Mouse (Mus musculus): ENCODE measurements at regions not wholly inside any gene's neighbourhood (a gene's known extent, or its start where the extent isn't known, plus 50 kb on each side); places are given as distances from the start of the nearest gene placed in this dataset.

- Histone ChIP-seq H3K9me3 (no peaks in the 10 kb centered on the region), H3K9ac (replicated peaks) (no peak overlapping the region), H3K27me3 (no peaks in the 10 kb centered on the region), H3K4me2 (replicated peaks) (no peak overlapping the region), H3K4me3 (no peak overlapping the region), H3K27ac (replicated peaks) (no peak overlapping the region), H3K36me3 (no peaks in the 10 kb centered on the region), H3K4me1 (no peaks in the 10 kb centered on the region)
- no peak for ATAC-seq (ENCODE audit: low FRiP score, low read depth)
- 81% methylated on average over 4 of the region's 4 CpGs for WGBS
Measured at GRCm38 (mm10) chr3:19747361-19747760, 118.9 kb upstream of the 1700064H15Rik start.

GRCm38 (mm10) chr3:19751946-19752345, 123.5 kb upstream of the 1700064H15Rik start:
- Histone ChIP-seq H3K4me1 (no peaks in the 10 kb centered on the region), H3K9me3 (no peaks in the 10 kb centered on the region), H3K27ac (replicated peaks) (no peak overlapping the region), H3K9ac (replicated peaks) (no peak overlapping the region), H3K4me2 (replicated peaks) (no peak overlapping the region), H3K36me3 (no peaks in the 10 kb centered on the region), H3K27me3 (no peaks in the 10 kb centered on the region), H3K4me3 (no peak overlapping the region)
- ATAC-seq (ENCODE audit: low FRiP score, low read depth): no peak
- 93% methylated on average over 3 of the region's 3 CpGs for WGBS

- Histone ChIP-seq H3K36me3 (no peaks in the 10 kb centered on the region), H3K9ac (replicated peaks) (no peak overlapping the region), H3K27ac (replicated peaks) (no peak overlapping the region), H3K4me2 (replicated peaks) (no peak overlapping the region), H3K27me3 (no peaks in the 10 kb centered on the region), H3K9me3 (no peaks in the 10 kb centered on the region), H3K4me3 (no peak overlapping the region), H3K4me1 (no peaks in the 10 kb centered on the region)
- 80% methylated on average over 1 of the region's 1 CpGs for WGBS
- no peak for ATAC-seq (ENCODE audit: low FRiP score, low read depth)
Measured at GRCm38 (mm10) chr3:19754011-19754410, 125.5 kb upstream of the 1700064H15Rik start.

GRCm38 (mm10) chr3:19754636-19755035, 126.2 kb upstream of the 1700064H15Rik start:
- H3K27ac ChIP-seq (replicated peaks): no peak overlapping the region
- ATAC-seq (ENCODE audit: low FRiP score, low read depth): no peak
- H3K4me3 ChIP-seq: no peak overlapping the region
- WGBS: 71% methylated on average over 2 of the region's 2 CpGs
- H3K9ac ChIP-seq (replicated peaks): no peak overlapping the region
- no peaks in the 10 kb centered on the region for H3K36me3 ChIP-seq
- H3K27me3 ChIP-seq: no peaks in the 10 kb centered on the region
- H3K9me3 ChIP-seq: no peaks in the 10 kb centered on the region
- no peak overlapping the region for H3K4me2 ChIP-seq (replicated peaks)
- no peaks in the 10 kb centered on the region for H3K4me1 ChIP-seq

GRCm38 (mm10) chr3:19755136-19755535, 126.7 kb upstream of the 1700064H15Rik start:
- no peak for ATAC-seq (ENCODE audit: low FRiP score, low read depth)
- no peak overlapping the region for H3K27ac ChIP-seq (replicated peaks)
- 92% methylated on average over 3 of the region's 3 CpGs for WGBS
- H3K4me2 ChIP-seq (replicated peaks): no peak overlapping the region
- H3K36me3 ChIP-seq: no peaks in the 10 kb centered on the region
- H3K27me3 ChIP-seq: no peaks in the 10 kb centered on the region
- H3K4me1 ChIP-seq: no peaks in the 10 kb centered on the region
- no peaks in the 10 kb centered on the region for H3K9me3 ChIP-seq
- no peak overlapping the region for H3K9ac ChIP-seq (replicated peaks)
- H3K4me3 ChIP-seq: no peak overlapping the region

DNA sequence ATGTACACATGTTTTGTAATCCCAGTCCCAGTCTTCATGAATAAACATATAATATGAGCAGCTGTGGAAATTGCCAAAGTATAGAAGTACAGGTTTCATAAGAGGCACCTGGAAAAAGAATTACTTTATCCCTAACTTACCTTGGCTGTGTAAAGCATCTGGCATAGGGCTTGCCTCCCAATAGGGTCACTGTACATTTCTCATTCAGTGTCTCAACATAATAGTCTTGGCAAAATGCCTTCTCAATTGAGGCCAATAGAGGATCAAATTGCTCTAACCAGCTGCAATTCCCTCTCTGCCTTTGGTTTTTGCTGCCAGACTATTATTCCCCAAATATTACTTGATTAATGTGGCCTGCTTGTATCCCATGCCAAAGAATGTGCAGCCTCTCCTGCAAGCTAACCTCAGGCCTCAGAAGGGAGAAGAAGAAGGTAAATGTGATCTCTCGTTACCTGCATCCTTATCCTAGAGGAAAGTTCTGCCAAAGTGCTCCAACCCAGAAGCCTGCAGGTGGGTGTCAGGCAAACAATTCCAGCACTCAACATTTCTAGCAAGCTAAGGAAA, 158.2 kb upstream of the Cp start:
- no peaks in the 10 kb centered on the region for H3K27me3 ChIP-seq
- ATAC-seq (ENCODE audit: low FRiP score, low read depth): no peak
- WGBS: 89% methylated on average over 1 of the region's 1 CpGs

DNA sequence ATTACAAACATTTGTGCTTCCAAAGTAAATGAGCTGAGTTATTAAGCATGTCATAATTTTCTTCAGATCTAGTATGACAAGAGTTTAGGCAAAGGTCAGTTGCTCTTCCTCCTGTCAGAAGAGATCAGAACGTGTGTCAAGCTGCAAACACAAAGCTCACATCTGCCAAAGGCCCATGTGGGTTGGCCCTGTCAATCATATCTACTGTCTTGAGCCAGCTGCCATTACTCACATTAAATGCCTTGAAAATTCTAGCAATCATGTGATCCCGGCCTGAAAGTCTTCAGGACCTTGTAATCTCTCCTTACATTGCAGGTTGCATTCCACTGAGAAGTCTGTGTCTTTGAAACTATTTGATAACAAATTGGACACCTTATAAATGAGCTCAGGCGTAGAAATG, 146.8 kb upstream of the Cp start:
- WGBS: 86% methylated on average over 3 of the region's 3 CpGs
- Histone ChIP-seq H3K4me2 (replicated peaks) (no peak overlapping the region), H3K36me3 (no peaks in the 10 kb centered on the region), H3K4me3 (no peak overlapping the region), H3K9me3 (no peaks in the 10 kb centered on the region), H3K27ac (replicated peaks) (no peak overlapping the region), H3K9ac (replicated peaks) (no peak overlapping the region), H3K27me3 (no peaks in the 10 kb centered on the region), H3K4me1 (no peaks in the 10 kb centered on the region)
- ATAC-seq (ENCODE audit: low FRiP score, low read depth): no peak

More for the DNA sequence above, 158.2 kb upstream of the Cp start:
- Histone ChIP-seq H3K27ac (replicated peaks) (no peak overlapping the region), H3K9me3 (no peaks in the 10 kb centered on the region), H3K4me1 (no peaks in the 10 kb centered on the region), H3K4me3 (no peak overlapping the region), H3K36me3 (no peaks in the 10 kb centered on the region), H3K9ac (replicated peaks) (no peak overlapping the region), H3K4me2 (replicated peaks) (no peak overlapping the region)

- H3K27me3 ChIP-seq: no peaks in the 10 kb centered on the region
- no peak for ATAC-seq (ENCODE audit: low FRiP score, low read depth)
- H3K4me2 ChIP-seq (replicated peaks): no peak overlapping the region
- no peak overlapping the region for H3K27ac ChIP-seq (replicated peaks)
- no peaks in the 10 kb centered on the region for H3K4me1 ChIP-seq
- 85% methylated on average over 1 of the region's 1 CpGs for WGBS
- H3K36me3 ChIP-seq: no peaks in the 10 kb centered on the region
- H3K9ac ChIP-seq (replicated peaks): no peak overlapping the region
- H3K9me3 ChIP-seq: no peaks in the 10 kb centered on the region
- H3K4me3 ChIP-seq: no peak overlapping the region
Measured at GRCm38 (mm10) chr3:19824904-19825303, 131.9 kb upstream of the Cp start.

DNA sequence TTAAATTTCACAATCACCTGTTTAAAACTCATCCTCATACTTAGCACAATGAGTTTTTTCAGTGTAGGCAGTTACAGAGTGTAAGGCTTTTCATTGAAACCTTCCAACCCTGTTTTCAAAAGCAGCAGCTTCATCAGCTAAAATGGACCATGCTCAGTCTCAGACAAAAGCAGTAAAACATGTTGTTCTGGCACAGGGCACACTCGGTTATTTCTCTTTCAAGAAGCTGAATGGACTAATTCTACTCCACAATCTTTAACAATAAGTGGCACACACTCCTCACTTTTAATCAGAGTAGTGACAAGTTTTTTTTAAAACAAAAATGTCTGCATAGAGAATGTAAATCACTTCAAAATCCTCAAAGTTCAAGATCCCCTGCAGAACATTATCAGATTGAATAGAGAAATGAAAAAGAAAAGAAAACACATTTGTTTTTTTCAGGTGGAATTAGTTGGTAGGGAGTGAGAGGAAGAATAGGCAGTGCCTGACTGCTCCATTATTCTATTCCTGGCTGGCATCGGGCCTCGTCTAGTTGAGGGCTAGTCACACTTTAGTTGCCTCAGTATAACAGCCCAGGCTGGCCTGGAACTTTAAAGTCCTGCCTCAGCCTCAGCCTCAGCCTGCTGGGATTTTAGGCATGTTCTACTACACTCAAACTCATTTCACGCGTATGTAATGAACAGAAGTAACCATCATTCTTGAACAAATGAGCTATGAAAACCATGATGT, 128.2 kb upstream of the Cp start:
- Histone ChIP-seq H3K4me2 (replicated peaks) (no peak overlapping the region), H3K27ac (replicated peaks) (no peak overlapping the region), H3K9me3 (no peaks in the 10 kb centered on the region), H3K9ac (replicated peaks) (no peak overlapping the region), H3K27me3 (no peaks in the 10 kb centered on the region), H3K4me1 (no peaks in the 10 kb centered on the region), H3K36me3 (no peaks in the 10 kb centered on the region), H3K4me3 (no peak overlapping the region)
- ATAC-seq (ENCODE audit: low FRiP score, low read depth): no peak
- 60% methylated on average over 5 of the region's 5 CpGs for WGBS

GRCm38 (mm10) chr3:19829752-19830151, 127.1 kb upstream of the Cp start:
- H3K9me3 ChIP-seq: no peaks in the 10 kb centered on the region
- no peaks in the 10 kb centered on the region for H3K27me3 ChIP-seq
- 84% methylated on average over 2 of the region's 2 CpGs for WGBS
- H3K4me1 ChIP-seq: no peaks in the 10 kb centered on the region
- H3K9ac ChIP-seq (replicated peaks): no peak overlapping the region
- H3K4me2 ChIP-seq (replicated peaks): no peak overlapping the region
- no peak overlapping the region for H3K4me3 ChIP-seq
- H3K27ac ChIP-seq (replicated peaks): no peak overlapping the region
- ATAC-seq (ENCODE audit: low FRiP score, low read depth): no peak
- no peaks in the 10 kb centered on the region for H3K36me3 ChIP-seq

DNA sequence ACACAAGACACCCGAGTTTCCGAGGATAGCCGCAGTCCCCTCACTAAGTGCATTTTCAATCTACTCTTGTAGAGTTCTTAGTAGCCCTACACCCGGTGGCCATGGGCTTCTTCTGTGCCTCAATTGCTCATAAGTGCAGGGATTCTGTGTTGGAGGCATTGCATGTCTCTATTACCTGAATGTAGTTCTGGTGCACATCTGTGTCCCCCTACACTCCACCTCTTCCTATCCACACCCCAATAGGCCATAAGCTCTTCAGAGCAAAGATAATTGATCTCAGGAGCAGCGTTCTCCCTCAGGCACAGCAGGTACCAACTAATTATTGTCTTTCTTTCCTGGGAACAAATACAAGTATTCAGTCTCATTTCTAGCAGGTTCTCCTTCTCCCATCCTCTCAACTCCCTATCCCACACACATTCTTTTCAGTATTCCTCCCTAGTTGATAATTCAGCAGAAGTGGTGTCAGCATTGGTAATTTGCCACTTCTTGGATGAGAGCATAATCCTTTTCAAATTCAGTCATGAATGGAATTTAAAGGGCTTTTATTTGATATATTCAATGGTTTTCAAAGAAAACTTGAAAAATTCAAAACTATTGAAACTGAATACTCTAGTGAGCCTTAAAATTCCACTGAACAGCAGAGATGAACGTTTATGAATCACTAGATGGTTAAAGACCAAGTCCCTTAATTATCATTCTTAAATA, 108.7 kb upstream of the Cp start:
- H3K36me3 ChIP-seq: no peaks in the 10 kb centered on the region
- no peak for ATAC-seq (ENCODE audit: low FRiP score, low read depth)

GRCm38 (mm10) chr3:19848736-19849269, 108.1 kb upstream of the Cp start:
- ATAC-seq (ENCODE audit: low FRiP score, low read depth): no peak
- Histone ChIP-seq H3K9me3 (no peaks in the 10 kb centered on the region), H3K27ac (replicated peaks) (no peak overlapping the region), H3K27me3 (no peaks in the 10 kb centered on the region), H3K9ac (replicated peaks) (no peak overlapping the region), H3K4me2 (replicated peaks) (no peak overlapping the region), H3K36me3 (no peaks in the 10 kb centered on the region), H3K4me1 (no peaks in the 10 kb centered on the region), H3K4me3 (no peak overlapping the region)
- WGBS: 82% methylated on average over 1 of the region's 1 CpGs

More for the DNA sequence above, 108.7 kb upstream of the Cp start:
- no peak overlapping the region for H3K4me3 ChIP-seq
- H3K4me1 ChIP-seq: no peaks in the 10 kb centered on the region
- no peak overlapping the region for H3K9ac ChIP-seq (replicated peaks)
- H3K4me2 ChIP-seq (replicated peaks): no peak overlapping the region
- no peaks in the 10 kb centered on the region for H3K27me3 ChIP-seq
- 80% methylated on average over 6 of the region's 6 CpGs for WGBS
- no peaks in the 10 kb centered on the region for H3K9me3 ChIP-seq
- no peak overlapping the region for H3K27ac ChIP-seq (replicated peaks)

All from midbrain, embryonic 12.5 days (tissue).